Mouse (Mus musculus) adrenal gland, postnatal 25 days (tissue): ENCODE measurements around the gene Zfp3. TPM values are rescaled to one million over a fixed set of nuclear protein-coding genes. Genes with fewer than 3 reads are reported as not detected.

Source experiments
- DNase-seq: peaks from one replicate; pipeline ENCODE4 v3.0.0; 2021; ENCODE audit warnings: mixed read lengths
- microRNA-seq, 2 experiments: library from miRNA; unstranded; fragments of <30 nt; microRNA quantifications; one replicate each; pipeline ENCODE4 v1.2.0; 2021
- total RNA-seq: library from RNA; stranded (reverse); gene quantifications from 2 replicates; pipeline ENCODE4 v1.2.3, GENCODE M21; 2021

Gene Zfp3
- total RNA-seq, 1 experiment from 2014 or later: 13.4 TPM

DNA sequence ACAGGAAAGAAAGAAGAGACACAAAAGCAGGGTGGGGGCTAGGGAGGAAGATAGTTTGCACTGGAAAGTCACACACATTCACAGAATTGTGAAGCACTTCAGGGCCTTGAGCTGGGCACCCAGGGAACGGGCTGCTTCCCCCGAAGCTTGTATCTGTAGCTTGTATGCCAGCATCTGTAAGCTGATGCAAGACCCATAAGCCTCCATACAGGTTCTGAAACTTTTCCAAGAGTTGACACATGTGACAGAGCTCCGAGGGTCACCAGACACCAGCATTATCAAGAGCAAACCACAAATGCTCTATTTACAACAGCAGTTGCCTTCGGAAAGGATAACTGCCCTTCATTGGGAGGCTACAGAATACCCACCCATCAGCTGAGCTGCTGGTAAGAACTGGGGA lies 43.6 kb downstream of the Zfp3 start:
- DNase-seq: no peak

DNA sequence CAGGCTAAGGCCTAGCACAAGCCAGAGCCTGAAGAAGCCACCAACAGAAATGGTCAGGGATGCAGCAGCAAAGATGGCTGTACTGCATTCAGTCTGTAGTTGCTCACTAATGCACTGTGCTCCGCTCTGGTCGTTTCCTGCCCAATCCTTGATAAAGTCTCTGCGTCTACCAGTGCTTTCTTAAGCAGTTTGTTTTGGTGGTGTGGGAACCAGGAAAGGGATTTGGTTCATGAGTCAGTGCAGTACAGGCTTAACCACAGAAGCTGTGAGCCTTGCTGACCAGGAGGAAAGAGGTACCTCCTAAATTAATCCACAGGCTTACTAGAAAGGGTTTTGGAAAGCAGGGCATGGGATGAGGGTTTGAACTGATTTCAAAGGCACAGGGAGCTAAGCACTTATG lies 44.1 kb downstream of the Zfp3 start:
- DNase-seq: no peak

DNA sequence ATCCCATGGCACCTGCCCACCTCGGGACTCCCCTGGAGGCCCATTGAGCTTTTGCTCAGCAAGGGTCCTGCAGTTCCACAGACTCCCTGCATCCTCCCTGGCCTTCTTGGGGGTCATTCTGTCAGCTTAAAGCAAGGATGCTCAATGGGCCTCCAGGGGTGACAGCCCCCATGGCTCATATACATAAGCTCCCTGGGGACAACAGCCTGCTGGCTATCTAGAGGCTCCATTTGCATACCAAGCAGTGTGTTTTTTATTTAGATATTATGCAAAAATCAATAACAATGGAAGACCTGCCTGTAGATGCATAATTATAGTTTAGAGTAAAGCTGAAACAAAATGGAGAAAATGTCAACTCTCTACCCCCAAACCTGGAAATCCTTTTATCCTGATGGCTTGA lies 45.0 kb downstream of the Zfp3 start:
- DNase-seq: no peak

DNA sequence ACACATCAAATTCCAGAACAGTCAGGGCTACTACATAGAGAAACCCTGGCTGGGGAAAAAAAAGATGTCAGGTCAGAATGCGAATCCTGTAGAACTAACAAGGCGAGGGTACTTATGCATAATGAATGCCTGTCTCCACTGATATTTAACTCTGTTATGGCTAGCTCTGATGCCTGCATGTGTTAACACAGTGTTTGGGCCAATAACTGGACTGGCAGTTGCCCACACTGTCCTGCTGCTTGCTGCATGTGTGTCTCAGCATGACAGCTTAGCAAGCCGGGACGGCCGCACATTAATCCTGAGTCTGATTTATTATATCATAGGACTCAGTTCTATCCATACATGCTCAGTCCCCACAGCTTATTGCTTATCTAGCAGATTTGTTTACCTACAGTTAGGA lies 47.0 kb downstream of the Zfp3 start:
- no peak for DNase-seq

DNA sequence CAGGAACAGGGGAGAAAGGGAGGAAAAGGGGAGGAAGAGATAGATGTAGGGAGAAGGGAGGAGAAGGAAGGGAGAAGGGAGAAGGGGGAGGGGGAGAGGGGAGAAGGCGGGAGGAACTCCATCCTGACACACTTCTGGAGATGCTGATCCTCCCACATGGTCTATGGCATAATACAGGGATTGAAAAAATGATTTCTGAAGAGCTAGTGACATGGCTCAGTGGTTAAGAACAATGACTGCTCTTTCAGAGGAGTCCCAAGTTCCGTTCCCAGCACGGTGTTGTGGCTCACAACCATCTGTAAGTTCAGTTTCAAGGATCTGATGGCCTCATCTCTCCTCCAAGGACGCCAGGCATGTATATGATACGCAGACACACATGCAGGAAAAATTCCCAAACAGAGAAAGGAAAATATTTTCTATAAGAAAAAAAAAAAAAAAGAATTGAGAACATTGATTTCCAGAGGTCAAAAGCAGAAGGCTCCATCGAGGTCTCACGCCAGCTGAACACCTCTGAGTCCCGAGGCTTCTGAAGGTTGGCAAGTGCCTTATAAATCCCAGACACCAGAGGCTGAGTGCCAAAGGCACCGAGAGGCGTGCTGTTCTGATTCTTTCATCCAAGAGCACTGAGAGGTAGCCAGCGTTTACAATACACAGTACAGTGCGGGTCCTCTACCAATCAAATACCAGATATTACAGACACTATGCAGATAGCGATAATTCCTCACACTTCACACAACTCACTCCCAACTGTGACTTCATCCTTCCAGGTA lies 47.6 kb downstream of the Zfp3 start:
- no peak for DNase-seq

DNA sequence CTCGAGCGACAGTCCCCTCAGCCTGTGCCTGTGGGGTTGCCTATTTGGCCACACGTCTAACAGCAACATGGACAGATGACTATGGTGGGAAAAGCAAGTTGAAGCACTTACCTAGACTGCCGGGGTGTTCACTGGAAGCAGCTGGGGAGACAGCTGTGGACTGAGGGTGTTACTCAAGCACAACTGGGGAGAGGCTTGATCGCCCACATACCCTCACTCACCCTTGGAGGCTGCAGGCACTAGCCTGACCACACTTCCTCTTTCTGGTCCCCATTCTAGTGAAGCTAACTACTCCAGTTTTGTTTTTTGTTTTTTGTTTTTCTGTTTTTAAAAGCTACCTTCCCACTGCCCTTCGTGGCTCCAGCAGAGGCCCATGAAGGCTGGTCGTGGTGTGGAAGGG lies 48.4 kb downstream of the Zfp3 start, which contains the start of gene Scimp:
Gene Scimp (minus strand): TSS at position 222 of the 400 bp plus-strand sequence.
- DNase-seq: no peak

DNA sequence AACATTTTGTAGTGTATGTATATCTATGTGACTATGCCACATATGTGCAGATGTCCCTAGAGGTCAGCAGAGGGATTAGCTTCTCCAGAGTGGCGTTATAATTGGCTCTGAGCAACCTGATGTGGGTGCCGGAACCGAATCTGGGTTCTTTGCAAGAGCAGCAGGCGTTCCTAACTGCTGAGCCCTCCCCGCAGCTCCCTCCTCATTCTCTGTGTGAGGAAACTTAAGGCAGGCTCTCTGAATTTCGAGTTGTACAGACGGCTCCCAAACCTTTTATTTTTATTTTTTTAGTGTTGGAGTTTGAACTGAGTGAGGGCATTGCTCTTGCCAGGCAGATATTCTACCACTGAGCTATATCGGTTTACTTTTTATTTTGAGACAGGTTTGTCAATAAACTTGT lies 51.1 kb downstream of the Zfp3 start:
- DNase-seq: no peak

DNA sequence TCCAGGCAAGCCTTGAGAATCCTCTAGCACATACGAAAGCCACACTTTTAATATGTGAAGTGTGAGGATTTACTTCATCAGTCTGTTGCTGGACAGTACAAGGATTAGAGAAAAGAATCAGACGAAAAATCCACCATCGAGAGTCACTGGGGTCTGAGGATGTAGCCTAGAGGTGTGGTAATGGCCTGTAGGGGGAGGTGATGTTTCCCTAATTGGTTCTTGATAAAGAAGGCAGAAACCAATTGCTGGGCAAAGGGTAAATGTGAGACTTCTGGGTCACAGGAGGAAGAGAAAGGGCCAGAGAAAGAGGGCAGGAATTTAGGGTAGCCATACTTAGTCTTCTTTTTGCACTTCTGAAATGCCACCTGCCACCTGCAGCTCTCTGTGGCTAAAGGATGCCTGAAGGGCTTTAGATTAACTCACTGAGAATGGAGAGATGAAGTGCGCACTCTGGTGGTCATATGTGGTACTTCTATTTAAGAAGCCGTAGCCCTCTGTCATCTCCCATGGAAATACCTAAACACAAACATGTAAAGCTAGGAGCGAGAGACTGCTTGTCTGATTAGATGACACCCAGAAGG lies 51.6 kb downstream of the Zfp3 start:
- DNase-seq: peak; percentile 29

DNA sequence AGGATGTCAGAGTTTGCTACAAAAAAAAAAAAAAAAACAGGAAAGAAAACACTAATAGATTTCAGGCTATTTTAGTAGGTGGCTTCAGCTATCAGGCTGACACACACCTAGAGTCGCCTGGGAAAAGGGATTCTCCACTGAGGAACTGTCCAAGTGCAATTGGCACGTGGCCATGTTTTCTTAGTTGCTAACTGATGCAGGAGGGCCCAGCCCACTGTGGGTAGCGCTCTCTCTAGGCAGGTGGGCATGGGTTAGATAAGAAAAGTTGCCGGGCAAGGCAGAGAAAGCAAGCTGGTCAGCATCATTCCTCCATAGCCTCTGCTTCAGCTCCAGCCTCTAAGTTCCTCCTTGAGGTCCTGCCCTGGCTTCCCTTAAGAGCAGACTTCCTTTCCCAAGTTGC lies 52.8 kb downstream of the Zfp3 start:
- no peak for DNase-seq

DNA sequence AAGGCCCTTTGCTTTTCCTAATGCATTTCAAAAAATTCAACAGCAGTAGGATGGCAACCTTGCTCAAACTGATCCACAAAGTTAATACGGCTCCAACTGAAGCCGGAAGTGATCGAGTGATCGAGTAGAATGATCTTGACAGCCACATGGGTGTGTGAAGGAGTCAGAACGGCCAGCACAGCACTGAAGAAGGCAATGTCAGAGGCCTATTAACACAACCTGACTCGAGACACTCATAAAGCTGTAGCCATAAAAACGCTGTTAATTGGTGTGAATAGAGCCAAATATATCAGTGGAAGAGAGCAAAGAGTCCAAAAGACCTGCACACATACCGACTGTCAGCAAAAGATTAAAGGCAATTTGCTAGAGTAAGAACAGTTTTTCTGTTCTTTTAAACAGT lies 56.1 kb downstream of the Zfp3 start:
- DNase-seq: no peak

DNA sequence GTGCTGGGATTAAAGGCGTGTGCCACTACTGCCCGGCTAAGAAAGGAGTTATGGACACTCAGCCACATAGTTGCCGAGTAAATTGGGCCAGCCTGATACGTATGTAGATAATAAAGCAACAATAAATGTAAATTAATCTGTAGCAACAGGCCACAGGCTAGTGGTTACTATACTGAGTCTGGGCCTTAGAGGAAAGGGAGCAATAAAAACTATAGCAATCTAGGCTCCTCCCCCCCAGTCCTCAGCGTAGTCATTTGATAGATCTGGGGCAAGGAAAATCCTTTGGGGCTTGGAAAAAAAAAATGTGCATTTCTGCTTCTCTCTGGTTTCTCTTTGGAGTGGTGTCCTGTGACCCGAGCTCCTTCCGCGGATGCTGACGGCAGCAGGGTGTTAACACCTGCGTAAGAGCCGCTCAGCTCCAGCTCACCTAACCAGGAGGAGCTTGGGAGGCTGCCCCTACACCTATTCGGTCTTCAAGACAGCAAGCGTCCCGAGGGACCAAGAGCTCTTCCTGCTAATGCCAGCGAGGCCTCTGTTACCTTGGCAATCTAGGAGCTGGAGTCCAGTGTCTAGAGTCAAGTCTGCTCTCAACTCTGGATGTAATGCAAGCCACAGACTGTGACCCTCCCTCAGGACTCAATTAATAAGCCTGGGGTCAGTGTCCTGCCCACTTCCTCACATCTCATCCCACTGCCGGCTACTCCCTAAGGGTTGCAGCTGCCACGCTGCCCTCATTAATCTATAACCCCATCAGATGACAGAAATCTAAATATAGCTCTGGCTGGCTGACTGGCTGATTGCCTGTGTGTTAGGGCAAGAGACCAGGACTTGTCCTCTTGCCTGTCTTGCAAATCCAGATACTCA lies 58.0 kb downstream of the Zfp3 start:
- peak; percentile 56 for DNase-seq

Small RNA genes within 50 kb of the gene (microRNA-seq; reads per million reads assigned to microRNA genes)
- gene Gm22760: 0 reads per million in 2 experiments

Other genes with a start within 250 kb of the Zfp3 start
- not detected in 2 replicates for gene Vmo1, start 249.6 kb upstream of the Zfp3 start, total RNA-seq
- 1.2 TPM in 1 of 2 replicates, not detected in the other for gene Gltpd2, start 245.0 kb upstream of the Zfp3 start, total RNA-seq
- gene Psmb6, start 238.8 kb upstream of the Zfp3 start, total RNA-seq: 254 and 270 TPM in 2 replicates
- gene Gm40193, start 231.3 kb upstream of the Zfp3 start, total RNA-seq: not detected in 2 replicates
- gene Pld2, start 224.1 kb upstream of the Zfp3 start, total RNA-seq: 8.7 and 14.5 TPM in 2 replicates
- gene Mink1, start 201.3 kb upstream of the Zfp3 start, total RNA-seq: 45.7 and 58.9 TPM in 2 replicates
- gene 4930544D05Rik, start 148.4 kb upstream of the Zfp3 start, total RNA-seq: not detected in 2 replicates
- gene Chrne, start 145.0 kb upstream of the Zfp3 start, total RNA-seq: not detected in 2 replicates
- gene Gp1ba, start 125.1 kb upstream of the Zfp3 start, total RNA-seq: not detected in 2 replicates
- gene Rnf167, start 117.0 kb upstream of the Zfp3 start, total RNA-seq: 92.7 and 106 TPM in 2 replicates
- gene Slc25a11, start 116.7 kb upstream of the Zfp3 start, total RNA-seq: 122 and 146 TPM in 2 replicates
- gene Pfn1, start 109.6 kb upstream of the Zfp3 start, total RNA-seq: 922 and 959 TPM in 2 replicates
- gene Eno3, start 107.0 kb upstream of the Zfp3 start, total RNA-seq: 17.9 and 28.3 TPM in 2 replicates
- 88.3 and 97.4 TPM in 2 replicates for gene Spag7, start 94.8 kb upstream of the Zfp3 start, total RNA-seq
- 50.2 and 51.3 TPM in 2 replicates for gene Camta2, start 76.1 kb upstream of the Zfp3 start, total RNA-seq
- gene Inca1, start 64.1 kb upstream of the Zfp3 start, total RNA-seq: 9.1 and 12.2 TPM in 2 replicates
- 173 and 182 TPM in 2 replicates for gene Kif1c, start 63.7 kb upstream of the Zfp3 start, total RNA-seq
- gene Scimp, start 48.4 kb downstream of the Zfp3 start, total RNA-seq: 0.79 and 0.90 TPM in 2 replicates
- 166 and 181 TPM in 2 replicates for gene Rabep1, start 80.6 kb downstream of the Zfp3 start, total RNA-seq
- gene Nup88, start 205.8 kb downstream of the Zfp3 start, total RNA-seq: 59.6 and 62.3 TPM in 2 replicates
- 27.0 and 40.9 TPM in 2 replicates for gene Rpain, start 206.0 kb downstream of the Zfp3 start, total RNA-seq
- 190 and 227 TPM in 2 replicates for gene C1qbp, start 218.8 kb downstream of the Zfp3 start, total RNA-seq
- 30.8 and 35.1 TPM in 2 replicates for gene Dhx33, start 240.2 kb downstream of the Zfp3 start, total RNA-seq